47 mouse cellular contexts compared by ENCODE assay signal in the genomic region with DNA sequence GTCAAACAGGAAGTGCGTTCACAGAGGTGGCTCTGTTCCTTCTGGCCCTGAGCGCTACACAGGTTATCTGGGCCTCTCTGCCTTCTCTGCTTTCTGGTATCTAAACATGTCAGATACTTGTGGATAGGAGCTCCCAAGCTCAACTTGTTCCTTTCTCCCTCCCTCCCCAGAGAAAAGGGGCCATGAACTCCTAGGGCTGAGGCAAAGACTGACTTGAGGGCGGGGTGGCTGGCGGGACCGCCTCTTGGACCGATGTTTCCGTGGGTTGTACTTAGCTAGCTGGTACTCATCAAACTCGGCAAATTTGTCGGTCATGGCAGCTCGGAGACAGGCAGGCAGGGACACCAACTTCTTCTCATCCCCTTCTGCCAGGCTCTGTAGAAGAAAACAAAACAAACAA. TPM values are rescaled to one million over a fixed set of nuclear protein-coding genes. Genes with fewer than 3 reads are reported as not detected.
"Had no signal": no experiment of that assay in that cellular context is flagged by ENCODE, and none has a peak within 500 bp of the region (broad histone marks: within the 10 kb centered on the region; RNA-seq: fewer than 3 reads in every experiment).

No protein-coding gene starts in this region.

- H3K27ac ChIP-seq: limb, embryonic 10.5 days; limb, embryonic 12.5 days; limb, embryonic 13.5 days; limb, embryonic 15.5 days; liver, embryonic 13.5 days; liver, embryonic 14.5 days; liver, embryonic 15.5 days; lung, embryonic 15.5 days; macrophage; midbrain, embryonic 10.5 days; midbrain, embryonic 12.5 days; midbrain, embryonic 13.5 days; midbrain, embryonic 15.5 days; neural tube, embryonic 12.5 days; neural tube, embryonic 13.5 days had no signal

- H3K36me3 ChIP-seq: midbrain, embryonic 15.5 days had no signal

- H3K4me3 ChIP-seq: limb, embryonic 10.5 days; limb, embryonic 12.5 days; limb, embryonic 13.5 days; limb, embryonic 15.5 days; liver, embryonic 13.5 days; liver, embryonic 15.5 days; lung, embryonic 15.5 days; megakaryocyte, embryonic 14.5 days; midbrain, embryonic 10.5 days; midbrain, embryonic 12.5 days; midbrain, embryonic 13.5 days; midbrain, embryonic 15.5 days; myocyte; neural tube, embryonic 12.5 days; neural tube, embryonic 13.5 days had no signal

- H3K4me1 ChIP-seq: limb, embryonic 10.5 days; limb, embryonic 12.5 days; limb, embryonic 13.5 days; limb, embryonic 15.5 days; liver, embryonic 13.5 days; liver, embryonic 15.5 days; lung, embryonic 15.5 days; midbrain, embryonic 10.5 days; midbrain, embryonic 12.5 days; midbrain, embryonic 13.5 days; midbrain, embryonic 15.5 days; neural tube, embryonic 12.5 days; neural tube, embryonic 13.5 days had no signal

- H3K4me2 ChIP-seq: limb, embryonic 12.5 days; limb, embryonic 13.5 days; limb, embryonic 15.5 days; liver, embryonic 11.5 days; liver, embryonic 13.5 days; liver, embryonic 15.5 days; lung, embryonic 14.5 days; lung, embryonic 15.5 days; midbrain, embryonic 11.5 days; midbrain, embryonic 12.5 days; midbrain, embryonic 13.5 days; midbrain, embryonic 15.5 days; neural tube, embryonic 12.5 days; neural tube, embryonic 13.5 days had no signal

- H3K9me3 ChIP-seq: limb, embryonic 10.5 days; limb, embryonic 12.5 days; limb, embryonic 13.5 days; limb, embryonic 15.5 days; liver, embryonic 13.5 days; liver, embryonic 15.5 days; lung, embryonic 15.5 days; megakaryocyte, embryonic 14.5 days; midbrain, embryonic 12.5 days; midbrain, embryonic 13.5 days; midbrain, embryonic 15.5 days; neural tube, embryonic 12.5 days; neural tube, embryonic 13.5 days had no signal

- ATAC-seq: liver, postnatal 0 days; lung, postnatal 0 days; midbrain, embryonic 13.5 days; midbrain, embryonic 15.5 days; midbrain, embryonic 16.5 days had no signal

- DNase-seq: left cerebral cortex, postnatal 4 days; liver; liver, embryonic 13.5 days; liver, postnatal 0 days; lung, adult 18-20 months; lung, adult 2 months; lung, embryonic 14.5 days; lung, postnatal 10 days; lung, postnatal 14 days; lung, postnatal 36 days; lung, postnatal 4 days; midbrain, embryonic 14.5 days had no signal

- H3K27me3 ChIP-seq: limb, embryonic 12.5 days; limb, embryonic 13.5 days; limb, embryonic 15.5 days; liver, embryonic 13.5 days; liver, embryonic 15.5 days; lung, embryonic 15.5 days; megakaryocyte, embryonic 14.5 days; midbrain, embryonic 12.5 days; midbrain, embryonic 13.5 days; midbrain, embryonic 15.5 days; neural tube, embryonic 12.5 days; neural tube, embryonic 13.5 days had no signal

- H3K9ac ChIP-seq: limb, embryonic 12.5 days; limb, embryonic 13.5 days; limb, embryonic 15.5 days; liver, embryonic 13.5 days; liver, embryonic 14.5 days; liver, embryonic 15.5 days; liver, postnatal 0 days; lung, embryonic 14.5 days; lung, embryonic 15.5 days; midbrain, embryonic 12.5 days; midbrain, embryonic 13.5 days; midbrain, embryonic 15.5 days; neural tube, embryonic 12.5 days; neural tube, embryonic 13.5 days had no signal

RNA-seq across cellular contexts. Expression of a gene that starts 34.7 kb away (rescaled TPM):
- total RNA-seq: megakaryocyte-erythroid progenitor cell, adult 5-6 weeks; monocyte, adult 5-6 weeks had no signal
- polyA plus RNA-seq: liver, adult 2 months; macrophage had no signal

RNA-seq across cellular contexts. Expression of a gene that starts 55.1 kb away (rescaled TPM):
- total RNA-seq: left cerebral cortex, postnatal 10 days; left cerebral cortex, postnatal 14 days; left cerebral cortex, postnatal 25 days; left cerebral cortex, postnatal 36 days; megakaryocyte progenitor cell, adult 5-6 weeks; megakaryocyte, adult 5-6 weeks; megakaryocyte-erythroid progenitor cell, adult 5-6 weeks; midbrain, postnatal 0 days; monocyte, adult 5-6 weeks had no signal
- polyA plus RNA-seq: limb, embryonic 10.5 days; limb, embryonic 11.5 days; limb, embryonic 12.5 days; limb, embryonic 13.5 days; limb, embryonic 14.5 days; limb, embryonic 15.5 days; liver, adult 2 months; liver, embryonic 11.5 days; liver, embryonic 13.5 days; liver, embryonic 14.5 days; liver, embryonic 15.5 days; liver, embryonic 16.5 days; liver, postnatal 0 days; lung, adult 2 months; lung, embryonic 14.5 days; lung, embryonic 15.5 days; lung, embryonic 16.5 days; lung, postnatal 0 days; macrophage; midbrain, embryonic 10.5 days; midbrain, embryonic 11.5 days; midbrain, embryonic 12.5 days; midbrain, embryonic 14.5 days; midbrain, embryonic 15.5 days; midbrain, embryonic 16.5 days; midbrain, postnatal 0 days; neural tube, embryonic 11.5 days; neural tube, embryonic 12.5 days; neural tube, embryonic 13.5 days had no signal
